Mouse (Mus musculus): ENCODE measurements around the gene Ppara.
A peak's percentile ranks its signal among the peaks of the same experiment; 100 is the strongest.

Ppara gene

GRCm38 (mm10) chr15:85810462-85810805 is 75.7 kb downstream of the Ppara start:
- DNase-seq: no peak

GRCm38 (mm10) chr15:85810806-85811521 is 76.2 kb downstream of the Ppara start:
- DNase-seq: peak; percentile 69 to 71

GRCm38 (mm10) chr15:85811535-85812277 is 76.9 kb downstream of the Ppara start, which contains the start of gene Cdpf1:
TSS of gene Cdpf1 (minus strand) at chr15:85811697.
- DNase-seq: peak; percentile 99

GRCm38 (mm10) chr15:85813428-85813827 is 78.6 kb downstream of the Ppara start:
- no peak for DNase-seq

- no peak for DNase-seq
Observed at GRCm38 (mm10) chr15:85821203-85822010, 86.6 kb downstream of the Ppara start, which contains the start of gene Pkdrej. TSS of gene Pkdrej (minus strand) at chr15:85821734.

GRCm38 (mm10) chr15:85822011-85822359 is 87.2 kb downstream of the Ppara start:
- DNase-seq: no peak

- no peak for DNase-seq
Observed at GRCm38 (mm10) chr15:85826676-85827075, 91.9 kb downstream of the Ppara start.

- DNase-seq: no peak
Observed at GRCm38 (mm10) chr15:85828071-85828470, 93.3 kb downstream of the Ppara start.

- no peak for DNase-seq
Observed at GRCm38 (mm10) chr15:85829470-85829869, 94.7 kb downstream of the Ppara start.

GRCm38 (mm10) chr15:85831954-85832590 is 97.3 kb downstream of the Ppara start, which contains the start of gene Ttc38:
TSS of gene Ttc38 (plus strand) at chr15:85832306.
- peak; percentile 77 to 78 for DNase-seq

- DNase-seq: no peak
Observed at GRCm38 (mm10) chr15:85832599-85832998, 97.8 kb downstream of the Ppara start.

- peak; percentile 22 to 29 for DNase-seq
Observed at GRCm38 (mm10) chr15:85835335-85835734, 100.6 kb downstream of the Ppara start.

- DNase-seq: no peak
Observed at GRCm38 (mm10) chr15:85836887-85837286, 102.1 kb downstream of the Ppara start.

GRCm38 (mm10) chr15:85840983-85841382 is 106.2 kb downstream of the Ppara start:
- DNase-seq: peak; percentile 46 to 53

GRCm38 (mm10) chr15:85841796-85842360 is 107.1 kb downstream of the Ppara start:
- no peak for DNase-seq

GRCm38 (mm10) chr15:85845071-85845470 is 110.3 kb downstream of the Ppara start:
- DNase-seq: no peak

GRCm38 (mm10) chr15:85851656-85852392 is 117.0 kb downstream of the Ppara start:
- DNase-seq: no peak
